Mouse (Mus musculus): ENCODE measurements at regions not wholly inside any gene's neighbourhood (a gene's known extent, or its start where the extent isn't known, plus 50 kb on each side); places are given as distances from the start of the nearest gene placed in this dataset.

DNA sequence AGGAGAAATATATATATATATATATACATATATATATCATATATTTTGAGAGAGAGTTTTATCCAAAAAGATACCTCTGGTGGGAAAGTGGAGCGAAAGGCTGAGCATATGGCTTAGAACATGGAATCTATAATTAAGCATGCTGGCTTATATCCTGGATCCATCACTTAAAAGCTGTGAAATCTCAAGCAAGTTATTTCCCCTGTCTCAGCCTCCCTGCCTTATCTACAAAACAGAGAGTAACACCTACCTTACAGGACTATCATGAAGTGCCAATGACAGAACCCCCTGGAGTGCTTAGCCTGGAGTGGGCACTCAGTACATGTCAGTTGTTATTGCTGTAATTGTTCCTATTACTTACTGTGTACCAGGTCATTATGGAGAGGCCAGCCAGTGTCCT, 71.9 kb upstream of the Tyw5 start:
- TF ChIP-seq PAX5 (IDR thresholded peaks at IDR 0.05; ENCODE audit: low read length) (no peak), HCFC1 (IDR thresholded peaks at IDR 0.05; ENCODE audit: low read depth, low read length) (no peak), MXI1 (IDR thresholded peaks at IDR 0.05; ENCODE audit: low read depth, low read length) (no peak), MAZ (IDR thresholded peaks at IDR 0.05; ENCODE audit: low read depth, low read length) (no peak), TBP (conservative IDR thresholded peaks at IDR 0.05; ENCODE audit: low read depth, low read length) (no peak), JUN (IDR thresholded peaks at IDR 0.05; ENCODE audit: insufficient read depth, low read depth, low read length) (no peak), CHD1 (IDR thresholded peaks at IDR 0.05; ENCODE audit: low read depth, low read length) (no peak), IRF4 (IDR thresholded peaks at IDR 0.05; ENCODE audit: low read depth, low read length) (no peak), RAD21 (IDR thresholded peaks at IDR 0.05; ENCODE audit: low read depth, low read length) (no peak), SIN3A (IDR thresholded peaks at IDR 0.05; ENCODE audit: low read length) (no peak), E2F4 (IDR thresholded peaks at IDR 0.05; ENCODE audit: insufficient replicate concordance, low read depth, low read length) (no peak), RCOR1 (conservative IDR thresholded peaks at IDR 0.05; ENCODE audit: low read depth, low read length) (no peak)
- Histone ChIP-seq H3K9ac (ENCODE audit: insufficient read depth, low read depth) (no peak overlapping the region), H3K27ac (ENCODE audit: insufficient read depth, low read depth) (no peak overlapping the region), H3K9me3 (replicated peaks; ENCODE audit: low read length) (no peaks in the 10 kb centered on the region), H3K4me2 (ENCODE audit: insufficient read depth, low read depth, poor library complexity, severe bottlenecking) (no peak overlapping the region), H3K4me1 (ENCODE audit: control insufficient read depth in 1 of 2, insufficient read depth in 2 of 2) (peaks cover 0 to 10% of the 10 kb centered on the region in 2 experiments; a peak in 2 of 4 replicates), H3K27me3 (replicated peaks) (no peaks in the 10 kb centered on the region), H3K79me2 (replicated peaks; ENCODE audit: control insufficient read depth, extremely low read depth, insufficient read depth, poor library complexity, severe bottlenecking) (no peaks in the 10 kb centered on the region), H3K36me3 (replicated peaks in 1 of 2; ENCODE audit: control insufficient read depth in 1 of 2, insufficient read depth in 1 of 2, low read length in 1 of 2) (no peaks in the 10 kb centered on the region), H3K4me3 (replicated peaks in 1 of 3; ENCODE audit: low read depth in 2 of 3, low read length in 2 of 3, poor library complexity in 1 of 3) (no peak overlapping the region)
- DNase-seq (ENCODE audit: extremely low read depth), result no peak
- in situ Hi-C loops (cut with MboI; ENCODE audit: low pct_ligation_motif_present, low pct_unique_long_range_greater_than_20kb, low sequenced_read_pairs), result no loop called here
- dilution Hi-C loops (cut with MboI; ENCODE audit: extremely low pct_ligation_motif_present, extremely low pct_unique_long_range_greater_than_20kb, low sequenced_read_pairs), result no loop called here

DNA sequence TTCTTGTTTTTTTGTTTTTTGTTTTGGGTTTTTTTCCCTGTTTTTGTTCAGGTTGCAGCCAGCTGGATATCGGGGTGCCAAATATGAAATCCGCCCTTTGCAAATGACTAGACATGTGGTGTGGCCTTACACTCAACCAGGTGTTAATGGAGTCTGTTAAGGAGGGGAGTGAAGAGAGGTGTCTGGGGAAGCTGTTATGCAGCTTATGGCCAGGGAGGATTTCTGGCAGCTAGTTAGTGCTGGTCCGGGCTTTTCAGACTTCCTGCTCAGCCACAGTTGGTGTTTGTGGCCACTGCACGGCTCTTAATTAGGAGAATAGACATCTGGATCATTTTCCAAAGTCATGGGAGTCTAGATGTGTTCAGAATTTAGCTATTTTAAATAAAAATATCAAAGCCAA, 72.7 kb upstream of the Tyw5 start:
- TF ChIP-seq CHD2 (IDR thresholded peaks at IDR 0.05; ENCODE audit: low read length), result no peak
- TF ChIP-seq NELFE (IDR thresholded peaks at IDR 0.05; ENCODE audit: low read depth, low read length), result no peak
- no peak for TF ChIP-seq CHD1 (IDR thresholded peaks at IDR 0.05; ENCODE audit: low read depth, low read length)
- no peak for TF ChIP-seq PAX5 (IDR thresholded peaks at IDR 0.05; ENCODE audit: low read length)
- TF ChIP-seq SIN3A (IDR thresholded peaks at IDR 0.05; ENCODE audit: low read length), result no peak
- no peak for TF ChIP-seq RCOR1 (conservative IDR thresholded peaks at IDR 0.05; ENCODE audit: low read depth, low read length)
- TF ChIP-seq EP300 (IDR thresholded peaks at IDR 0.05; ENCODE audit: low read length), result no peak
- Histone ChIP-seq H3K27me3 (replicated peaks) (no peaks in the 10 kb centered on the region), H3K79me2 (replicated peaks; ENCODE audit: control insufficient read depth, extremely low read depth, insufficient read depth, poor library complexity, severe bottlenecking) (no peaks in the 10 kb centered on the region), H3K27ac (ENCODE audit: insufficient read depth, low read depth) (no peak overlapping the region), H3K9ac (ENCODE audit: insufficient read depth, low read depth) (no peak overlapping the region), H3K4me3 (replicated peaks in 1 of 3; ENCODE audit: low read depth in 2 of 3, low read length in 2 of 3, poor library complexity in 1 of 3) (no peak overlapping the region), H3K4me2 (ENCODE audit: insufficient read depth, low read depth, poor library complexity, severe bottlenecking) (no peak overlapping the region), H3K9me3 (replicated peaks; ENCODE audit: low read length) (no peaks in the 10 kb centered on the region), H3K4me1 (ENCODE audit: control insufficient read depth in 1 of 2, insufficient read depth in 2 of 2) (peaks cover 0 to 10% of the 10 kb centered on the region in 2 experiments; a peak in 2 of 4 replicates), H3K36me3 (replicated peaks in 1 of 2; ENCODE audit: control insufficient read depth in 1 of 2, insufficient read depth in 1 of 2, low read length in 1 of 2) (no peaks in the 10 kb centered on the region)
- in situ Hi-C loops (cut with MboI; ENCODE audit: low pct_ligation_motif_present, low pct_unique_long_range_greater_than_20kb, low sequenced_read_pairs) (no loop called here), dilution Hi-C loops (cut with MboI; ENCODE audit: extremely low pct_ligation_motif_present, extremely low pct_unique_long_range_greater_than_20kb, low sequenced_read_pairs) (no loop called here)
- no peak for DNase-seq (ENCODE audit: extremely low read depth)

All from CH12.LX (cell line).